Mouse (Mus musculus): ENCODE measurements around the gene Dock2.

- TF ChIP-seq POLR2A (IDR thresholded peaks at IDR 0.05; ENCODE audit: borderline replicate concordance, extremely low read depth, low read depth, low read length): no peak
- no peak for TF ChIP-seq CTCF (IDR thresholded peaks at IDR 0.05; ENCODE audit: insufficient read depth, low read length)
These were observed 575.7 kb downstream of the Dock2 start, which contains the start of gene Foxi1 for GRCm38 (mm10) chr11:34207989-34208388.

Measured in lung, adult 2 months (tissue).